Mouse (Mus musculus): ENCODE data around the gene Stx16.

DNA sequence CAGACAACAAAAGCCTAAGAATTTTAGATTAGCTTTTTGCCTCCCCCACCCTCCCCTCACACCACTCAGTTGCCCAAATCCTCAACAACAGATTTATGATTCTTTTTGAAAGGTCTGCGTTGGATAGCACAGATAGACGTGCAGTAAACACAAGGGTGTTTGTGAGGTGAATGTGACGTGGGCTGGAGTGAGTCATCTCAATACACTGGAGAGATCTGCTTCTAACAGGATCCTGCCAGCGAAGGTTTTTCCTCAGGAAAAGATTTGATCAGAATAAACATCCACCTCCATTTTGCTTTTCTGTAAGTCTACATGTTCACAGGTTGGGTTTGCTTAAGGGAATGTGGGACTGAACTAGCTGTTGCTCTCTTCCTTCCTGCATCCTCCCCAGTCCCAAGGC, 27.4 kb downstream of the Stx16 start:
- TF ChIP-seq CTCF (IDR thresholded peaks at IDR 0.05; ENCODE audit: low read depth) (no peak), EP300 (IDR thresholded peaks at IDR 0.05; ENCODE audit: low read depth) (no peak)

All from heart, postnatal 0 days (tissue).